Mouse (Mus musculus) left cerebral cortex, adult 9 months (tissue): ENCODE measurements around the gene Olfr1393.

ENCODE experiments used
- DNase-seq, 2 experiments: peaks; one replicate each; pipeline ENCODE4 v3.0.0; 2022; ENCODE audit warnings: low spot score in 2 of 2

The Olfr1393 gene

GRCm38 (mm10) chr11:49278222-49278621, at the start of gene Olfr1393:
Gene Olfr1393, plus strand, starts transcription at chr11:49278304.
- DNase-seq = no peak

- no peak for DNase-seq
Measured at GRCm38 (mm10) chr11:49232781-49233180, 45.3 kb upstream of the Olfr1393 start.

- DNase-seq = no peak
Measured at GRCm38 (mm10) chr11:49235459-49236207, 42.5 kb upstream of the Olfr1393 start.

GRCm38 (mm10) chr11:49236891-49237290, 41.2 kb upstream of the Olfr1393 start:
- DNase-seq = no peak

- no peak for DNase-seq
Measured at GRCm38 (mm10) chr11:49237532-49237931, 40.6 kb upstream of the Olfr1393 start.

- no peak for DNase-seq
Measured at GRCm38 (mm10) chr11:49240310-49240709, 37.8 kb upstream of the Olfr1393 start.

GRCm38 (mm10) chr11:49240874-49241273, 37.2 kb upstream of the Olfr1393 start:
- no peak for DNase-seq

- DNase-seq = no peak
Measured at GRCm38 (mm10) chr11:49241471-49241870, 36.6 kb upstream of the Olfr1393 start.

- no peak for DNase-seq
Measured at GRCm38 (mm10) chr11:49242944-49243626, 35.0 kb upstream of the Olfr1393 start.

- DNase-seq = peak; percentile 84 to 90
Measured at GRCm38 (mm10) chr11:49243727-49244594, 34.1 kb upstream of the Olfr1393 start, which contains the start of gene Mgat1. Gene Mgat1, plus strand, starts transcription at chr11:49244191.

GRCm38 (mm10) chr11:49244595-49244930, 33.5 kb upstream of the Olfr1393 start:
- DNase-seq = no peak

- no peak for DNase-seq
Measured at GRCm38 (mm10) chr11:49245176-49245575, 32.9 kb upstream of the Olfr1393 start.

- no peak for DNase-seq
Measured at GRCm38 (mm10) chr11:49245634-49246415, 32.3 kb upstream of the Olfr1393 start.

- DNase-seq = no peak
Measured at GRCm38 (mm10) chr11:49246523-49246922, 31.6 kb upstream of the Olfr1393 start.

GRCm38 (mm10) chr11:49247255-49247654, 30.8 kb upstream of the Olfr1393 start:
- DNase-seq = no peak

GRCm38 (mm10) chr11:49248226-49248973, 29.7 kb upstream of the Olfr1393 start:
- DNase-seq = no peak

- DNase-seq = no peak
Measured at GRCm38 (mm10) chr11:49248974-49249700, 29.0 kb upstream of the Olfr1393 start.

GRCm38 (mm10) chr11:49249811-49250421, 28.2 kb upstream of the Olfr1393 start:
- DNase-seq = no peak
